Comparison of ENCODE assay signal across 8 mouse cellular contexts in genomic region chr1:39193862-39194675, GRCm38 (mm10). TPM values are rescaled to one million over a fixed set of nuclear protein-coding genes. Genes with fewer than 3 reads are reported as not detected.
DNase-seq lines count a peak whose midpoint lies in the region; ATAC-seq lines count a peak whose summit lies in the region.

No protein-coding gene starts in this region.

- DNase-seq in layer of hippocampus, adult 11-12 months (ENCODE audit: low spot score), result peak; percentile 49
- no peak for DNase-seq in layer of hippocampus, adult 9-10 months (ENCODE audit: low spot score)
- peak; percentile 44 to 72 for DNase-seq in cerebellum, adult 18-20 months
- DNase-seq in frontal cortex, postnatal 10 days (ENCODE audit: low spot score in 2 of 2), result peak; percentile 55 to 64
- DNase-seq in yolk sac, embryonic 10.5 days (ENCODE audit: low spot score), result peak; percentile 35

- no peaks in the 10 kb centered on the region for H3K9me3 ChIP-seq in intestine, embryonic 16.5 days (ENCODE audit: control insufficient read depth, low read length)
- no peaks in the 10 kb centered on the region for H3K9me3 ChIP-seq in limb, embryonic 15.5 days
- no peaks in the 10 kb centered on the region for H3K9me3 ChIP-seq in neural tube, embryonic 14.5 days (ENCODE audit: control insufficient read depth, low read length)

- peak; percentile 66 for ATAC-seq in intestine, embryonic 16.5 days
- ATAC-seq in limb, embryonic 15.5 days (ENCODE audit: insufficient number of reproducible peaks, low FRiP score, low TSS enrichment, low read depth), result no peak
- ATAC-seq in neural tube, embryonic 14.5 days (ENCODE audit: low read depth), result peak; percentile 76

- H3K4me1 ChIP-seq in intestine, embryonic 16.5 days (ENCODE audit: control insufficient read depth, insufficient read depth, low read length), result peaks cover 10% of the 10 kb centered on the region
- peaks cover 22% of the 10 kb centered on the region for H3K4me1 ChIP-seq in limb, embryonic 15.5 days
- peaks cover 10% of the 10 kb centered on the region for H3K4me1 ChIP-seq in neural tube, embryonic 14.5 days (ENCODE audit: control insufficient read depth, insufficient read depth, low read length)

- peaks cover 22% of the 10 kb centered on the region for H3K27me3 ChIP-seq in intestine, embryonic 16.5 days (replicated peaks; ENCODE audit: control insufficient read depth, insufficient read depth, low read length)
- H3K27me3 ChIP-seq in limb, embryonic 15.5 days, result peaks cover 41% of the 10 kb centered on the region
- H3K27me3 ChIP-seq in neural tube, embryonic 14.5 days (ENCODE audit: control insufficient read depth, insufficient read depth, low read length), result peaks cover 24% of the 10 kb centered on the region

- WGBS in intestine, embryonic 16.5 days, result under 1% methylated on average over 65 of the region's 76 CpGs
- under 1% methylated on average over 66 of the region's 76 CpGs for WGBS in limb, embryonic 15.5 days
- 0% methylated on average over 59 of the region's 76 CpGs for WGBS in neural tube, embryonic 14.5 days

- H3K27ac ChIP-seq in intestine, embryonic 16.5 days (ENCODE audit: low read length), result no peak overlapping the region
- no peak overlapping the region for H3K27ac ChIP-seq in limb, embryonic 15.5 days
- no peak overlapping the region for H3K27ac ChIP-seq in neural tube, embryonic 14.5 days (ENCODE audit: low read depth, low read length)

- H3K4me3 ChIP-seq in intestine, embryonic 16.5 days (ENCODE audit: low read length), result peak overlapping the region; percentile 80
- H3K4me3 ChIP-seq in limb, embryonic 15.5 days, result peak overlapping the region; percentile 72
- peak overlapping the region; percentile 66 for H3K4me3 ChIP-seq in neural tube, embryonic 14.5 days (ENCODE audit: low read depth, low read length)

- peak overlapping the region; percentile 100 for H3K4me2 ChIP-seq in intestine, embryonic 16.5 days (ENCODE audit: low read depth, low read length)
- H3K4me2 ChIP-seq in limb, embryonic 15.5 days, result peak overlapping the region; percentile 99
- peak overlapping the region; percentile 99 for H3K4me2 ChIP-seq in neural tube, embryonic 14.5 days (ENCODE audit: low read depth, low read length)

- H3K36me3 ChIP-seq in intestine, embryonic 16.5 days (ENCODE audit: control insufficient read depth, insufficient read depth, low read length), result no peaks in the 10 kb centered on the region
- no peaks in the 10 kb centered on the region for H3K36me3 ChIP-seq in limb, embryonic 15.5 days
- no peaks in the 10 kb centered on the region for H3K36me3 ChIP-seq in neural tube, embryonic 14.5 days (ENCODE audit: control insufficient read depth, insufficient read depth, low read length)

- H3K9ac ChIP-seq in intestine, embryonic 16.5 days (ENCODE audit: low read depth, low read length), result peak overlapping the region; percentile 76
- peak overlapping the region; percentile 64 for H3K9ac ChIP-seq in limb, embryonic 15.5 days
- peak overlapping the region; percentile 76 for H3K9ac ChIP-seq in neural tube, embryonic 14.5 days (replicated peaks; ENCODE audit: low read depth, low read length)

RNA-seq across cellular contexts. Expression of gene Npas2, which starts 0.5 kb away (rescaled TPM):
- polyA plus RNA-seq in intestine, embryonic 16.5 days (2015; fragmentation: Nextera tagmentation; extraction: Ambion mirVana), result 0.70 and 0.91 TPM in 2 replicates
- 2.0 and 2.5 TPM in 2 replicates for polyA plus RNA-seq in limb, embryonic 15.5 days (2015; fragmentation: Nextera tagmentation; extraction: Ambion mirVana)
- polyA plus RNA-seq in neural tube, embryonic 14.5 days (2014; fragmentation: Nextera tagmentation; extraction: Ambion mirVana), result 1.0 and 1.8 TPM in 2 replicates
